Mouse (Mus musculus) forebrain, embryonic 12.5 days (tissue): Measurements from ENCODE around the gene Gm45062. TPM values are rescaled to one million over a fixed set of nuclear protein-coding genes. Genes with fewer than 3 reads are reported as not detected.
"Not testable (repeated sequence)": the region's sequence is repeated elsewhere in the genome, so short reads cannot be mapped to it uniquely, and the experiment has no call there.

Source experiments
- ATAC-seq: fragments of 200-750 bp; cut with Nextera tagmentation; 2 replicates; pipeline ENCODE4 v1.8.0; 2017; ENCODE audit warnings: moderate TSS enrichment; ENCODE audit not compliant: low FRiP score
- H3K27ac ChIP-seq: fragments of 300-500 bp; sonication (generic); 2 replicates; pipeline ENCODE4 v1.5.1; 2016; ENCODE audit warnings: mild to moderate bottlenecking
- H3K27me3 ChIP-seq: fragments of 300-500 bp; sonication (generic); 2 replicates; pipeline ENCODE4 v1.6.1; 2016; ENCODE audit warnings: mild to moderate bottlenecking
- H3K36me3 ChIP-seq: fragments of 300-500 bp; sonication (generic); replicated peaks from 2 replicates; pipeline ENCODE4 v1.6.1; 2016; ENCODE audit warnings: mild to moderate bottlenecking
- H3K4me1 ChIP-seq: fragments of 300-500 bp; sonication (generic); 2 replicates; pipeline ENCODE4 v1.6.1; 2016
- H3K4me2 ChIP-seq: fragments of 300-500 bp; sonication (generic); 2 replicates; pipeline ENCODE4 v1.6.1; 2016; ENCODE audit warnings: mild to moderate bottlenecking, moderate library complexity
- H3K4me3 ChIP-seq: fragments of 300-500 bp; sonication (generic); replicated peaks from 2 replicates; pipeline ENCODE4 v1.5.1; 2016; ENCODE audit warnings: mild to moderate bottlenecking
- H3K9ac ChIP-seq: fragments of 300-500 bp; sonication (generic); 2 replicates; pipeline ENCODE4 v1.6.1; 2016; ENCODE audit warnings: mild to moderate bottlenecking
- H3K9me3 ChIP-seq: fragments of 300-500 bp; sonication (generic); 2 replicates; pipeline ENCODE4 v1.6.1; 2016
- WGBS: fragments of 180-500 bp; shearing (Covaris S2); methylation state at CpG from one replicate; pipeline ENCODE4 v1.1.7; 2016; 5-methylcytosine and 5-hydroxymethylcytosine counted together
- polyA plus RNA-seq: library from polyadenylated mRNA; unstranded; fragments of >200 nt; fragmentation: Nextera tagmentation; extraction: Ambion mirVana; gene quantifications from 2 replicates; pipeline ENCODE4 v1.2.1, GENCODE M21; 2016

The Gm45062 gene
- polyA plus RNA-seq, 1 experiment from 2014 or later: 18.3 TPM

DNA sequence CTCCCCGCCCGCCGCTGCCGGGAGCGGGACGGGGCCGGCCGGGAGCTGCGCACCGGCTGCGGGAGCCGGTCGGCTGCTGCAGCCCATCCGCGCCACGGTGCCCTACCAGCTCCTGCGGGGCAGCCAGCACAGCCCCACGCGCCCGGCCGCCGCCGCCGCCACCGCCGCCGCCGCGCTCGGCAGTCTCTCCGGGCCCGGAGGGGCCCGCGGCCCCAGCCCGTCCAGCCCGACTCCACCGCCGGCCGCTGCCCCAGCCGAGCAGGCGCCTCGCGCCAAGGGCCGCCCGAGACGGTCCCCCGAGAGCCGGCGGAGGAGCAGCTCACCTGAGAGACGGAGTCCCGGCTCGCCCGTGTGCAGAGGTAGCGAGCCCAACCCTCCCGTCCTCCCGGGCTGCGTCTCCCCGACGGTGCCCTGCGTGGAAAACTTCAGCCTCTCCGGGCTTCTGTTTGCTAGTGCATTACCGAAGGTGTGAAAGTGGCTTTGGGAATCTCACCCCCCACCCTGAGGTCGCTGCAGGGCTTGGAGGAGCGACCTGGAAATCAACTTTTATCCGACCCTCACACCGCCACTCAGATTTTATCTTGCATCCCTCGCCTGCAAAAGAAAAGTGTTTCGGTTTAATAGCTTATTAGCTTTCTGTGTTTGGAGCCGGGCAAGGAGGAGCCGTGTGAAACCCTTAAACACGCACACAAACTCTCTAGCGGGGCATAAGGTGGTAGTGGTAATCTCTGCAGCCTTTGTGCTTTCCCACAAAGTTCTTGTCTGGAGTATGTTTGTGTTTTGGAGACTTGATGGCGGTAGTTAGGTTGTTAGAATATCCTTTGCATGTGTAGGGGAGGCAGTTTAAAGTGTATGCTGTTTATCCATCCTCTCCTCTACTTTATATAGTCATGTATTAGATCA lies 251.0 kb downstream of the Gm45062 start:
- peak overlapping the region; percentile 99 for H3K9ac ChIP-seq
- peak overlapping the region; percentile 97 for H3K4me3 ChIP-seq
- H3K27me3 ChIP-seq: no peaks in the 10 kb centered on the region
- under 1% methylated on average over 69 of the region's 73 CpGs for WGBS
- ATAC-seq: no peak; the same call in 1 of the 2 replicates
- H3K4me1 ChIP-seq: peaks cover 22% of the 10 kb centered on the region
- H3K36me3 ChIP-seq: no peaks in the 10 kb centered on the region
- H3K4me2 ChIP-seq: peak overlapping the region; percentile 76
- no peaks in the 10 kb centered on the region for H3K9me3 ChIP-seq
- peak overlapping the region; percentile 100 for H3K27ac ChIP-seq

DNA sequence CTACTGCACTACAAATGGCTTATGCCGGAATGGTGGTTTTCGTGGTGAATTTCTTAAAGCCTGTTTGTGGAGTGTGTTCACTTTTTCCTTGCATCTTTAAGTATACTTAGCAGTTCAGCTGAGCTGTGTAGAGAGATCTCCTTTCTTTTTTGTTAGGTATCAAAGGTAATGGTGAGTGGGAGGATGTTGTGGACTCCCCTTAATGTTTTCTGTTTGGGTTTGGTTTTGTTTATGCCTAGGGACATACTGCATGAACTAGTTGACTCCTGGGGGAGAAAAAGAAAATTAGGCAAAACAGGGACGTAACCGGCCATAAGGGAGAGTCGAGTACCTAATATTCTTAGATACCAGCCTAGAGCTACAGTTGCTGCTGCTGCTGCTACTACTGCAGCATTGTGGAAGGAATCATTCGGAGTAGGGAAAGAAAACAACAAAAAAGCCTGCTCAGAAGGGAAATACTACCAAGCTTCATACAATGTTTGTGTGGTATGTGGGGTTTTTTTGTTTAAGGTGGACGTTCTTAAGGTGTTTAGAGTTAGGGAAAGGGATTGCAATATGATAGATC lies 251.7 kb downstream of the Gm45062 start:
- ATAC-seq: no peak
- no peaks in the 10 kb centered on the region for H3K36me3 ChIP-seq
- WGBS: 3% methylated on average over 7 of the region's 7 CpGs

DNA sequence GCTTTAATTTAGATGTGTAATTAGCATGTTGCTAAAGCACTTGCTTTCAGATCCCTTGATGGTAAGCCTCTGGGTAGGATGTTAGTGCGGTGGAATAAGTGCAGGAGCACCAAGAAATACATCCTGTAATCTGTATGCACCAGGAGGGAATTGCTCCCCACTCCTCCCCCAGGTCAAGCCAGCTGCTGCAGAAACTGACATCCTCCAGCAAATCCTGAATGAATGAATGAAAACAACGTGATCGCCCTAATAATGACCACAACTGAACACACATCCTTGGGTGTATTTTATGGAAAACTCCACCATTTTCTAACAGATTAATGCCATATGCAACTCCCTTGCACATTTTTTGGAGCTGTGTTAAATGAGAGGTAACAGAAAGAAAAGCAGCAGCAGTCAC lies 252.2 kb downstream of the Gm45062 start:
- no peaks in the 10 kb centered on the region for H3K36me3 ChIP-seq
- H3K9ac ChIP-seq: peak overlapping the region; percentile 99
- H3K4me1 ChIP-seq: peaks cover 22% of the 10 kb centered on the region
- 0 out of 2 replicates have a peak overlapping the region, but pooled peaks have one; percentile 100 for H3K27ac ChIP-seq
- WGBS: 5% methylated on average over 3 of the region's 3 CpGs
- ATAC-seq: no peak
- H3K27me3 ChIP-seq: no peaks in the 10 kb centered on the region
- peak overlapping the region; percentile 97 for H3K4me3 ChIP-seq
- peak overlapping the region; percentile 76 for H3K4me2 ChIP-seq
- no peaks in the 10 kb centered on the region for H3K9me3 ChIP-seq

More for the DNA sequence above, 251.7 kb downstream of the Gm45062 start:
- Histone ChIP-seq H3K27ac (peak overlapping the region; percentile 100), H3K4me2 (peak overlapping the region; percentile 76), H3K27me3 (no peaks in the 10 kb centered on the region), H3K9ac (peak overlapping the region; percentile 99), H3K4me1 (peaks cover 22% of the 10 kb centered on the region), H3K4me3 (peak overlapping the region; percentile 97), H3K9me3 (no peaks in the 10 kb centered on the region)

- H3K4me1 ChIP-seq: peaks cover 22% of the 10 kb centered on the region
- WGBS: 11% methylated on average over 8 of the region's 8 CpGs
- no peak for ATAC-seq
- no peaks in the 10 kb centered on the region for H3K36me3 ChIP-seq
- peak overlapping the region; percentile 76 for H3K4me2 ChIP-seq
- H3K9ac ChIP-seq: peak overlapping the region; percentile 99
- H3K27me3 ChIP-seq: no peaks in the 10 kb centered on the region
- H3K9me3 ChIP-seq: no peaks in the 10 kb centered on the region
- no peak overlapping the region for H3K27ac ChIP-seq
- peak overlapping the region; percentile 97 for H3K4me3 ChIP-seq
These were observed 253.2 kb downstream of the Gm45062 start for GRCm38 (mm10) chr6:8512416-8512815.

GRCm38 (mm10) chr6:8519687-8520086 lies 260.4 kb downstream of the Gm45062 start:
- H3K27ac ChIP-seq: no peak overlapping the region
- no peaks in the 10 kb centered on the region for H3K36me3 ChIP-seq
- no peak overlapping the region for H3K4me2 ChIP-seq
- no peak overlapping the region for H3K4me3 ChIP-seq
- H3K27me3 ChIP-seq: no peaks in the 10 kb centered on the region
- no peak for ATAC-seq
- no peak overlapping the region for H3K9ac ChIP-seq
- 87% methylated on average over 3 of the region's 3 CpGs for WGBS
- H3K4me1 ChIP-seq: no peaks in the 10 kb centered on the region
- H3K9me3 ChIP-seq: no peaks in the 10 kb centered on the region

DNA sequence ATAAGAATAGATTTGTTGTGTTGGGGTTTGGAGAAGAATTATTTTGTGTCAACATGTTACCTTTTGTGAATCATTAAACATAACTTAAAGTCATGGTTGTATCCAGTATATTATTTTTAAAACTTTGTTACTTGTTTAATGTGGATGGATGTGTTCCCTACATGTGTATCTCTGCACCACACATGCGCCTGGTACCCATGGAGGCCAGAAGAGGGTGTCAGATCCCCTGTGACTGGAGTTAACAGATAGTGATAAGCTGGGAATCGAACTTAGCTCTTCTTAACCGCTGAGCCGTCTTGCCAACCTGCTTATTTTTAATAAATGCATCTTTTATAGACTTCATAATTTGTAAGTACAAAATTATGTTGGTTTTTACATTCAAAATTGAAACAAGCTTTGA lies 262.0 kb downstream of the Gm45062 start:
- H3K27ac ChIP-seq: no peak overlapping the region
- no peaks in the 10 kb centered on the region for H3K9me3 ChIP-seq
- H3K36me3 ChIP-seq: no peaks in the 10 kb centered on the region
- H3K9ac ChIP-seq: no peak overlapping the region
- no peak overlapping the region for H3K4me2 ChIP-seq
- WGBS: 95% methylated on average over 4 of the region's 4 CpGs
- ATAC-seq: no peak
- no peak overlapping the region for H3K4me3 ChIP-seq
- H3K27me3 ChIP-seq: no peaks in the 10 kb centered on the region
- no peaks in the 10 kb centered on the region for H3K4me1 ChIP-seq

GRCm38 (mm10) chr6:8524717-8525116 lies 265.5 kb downstream of the Gm45062 start:
- Histone ChIP-seq H3K27ac (no peak overlapping the region), H3K4me2 (no peak overlapping the region), H3K36me3 (no peaks in the 10 kb centered on the region), H3K4me3 (no peak overlapping the region), H3K9ac (no peak overlapping the region), H3K9me3 (no peaks in the 10 kb centered on the region), H3K27me3 (no peaks in the 10 kb centered on the region), H3K4me1 (no peaks in the 10 kb centered on the region)
- WGBS: 94% methylated on average over 5 of the region's 5 CpGs
- ATAC-seq: no peak

DNA sequence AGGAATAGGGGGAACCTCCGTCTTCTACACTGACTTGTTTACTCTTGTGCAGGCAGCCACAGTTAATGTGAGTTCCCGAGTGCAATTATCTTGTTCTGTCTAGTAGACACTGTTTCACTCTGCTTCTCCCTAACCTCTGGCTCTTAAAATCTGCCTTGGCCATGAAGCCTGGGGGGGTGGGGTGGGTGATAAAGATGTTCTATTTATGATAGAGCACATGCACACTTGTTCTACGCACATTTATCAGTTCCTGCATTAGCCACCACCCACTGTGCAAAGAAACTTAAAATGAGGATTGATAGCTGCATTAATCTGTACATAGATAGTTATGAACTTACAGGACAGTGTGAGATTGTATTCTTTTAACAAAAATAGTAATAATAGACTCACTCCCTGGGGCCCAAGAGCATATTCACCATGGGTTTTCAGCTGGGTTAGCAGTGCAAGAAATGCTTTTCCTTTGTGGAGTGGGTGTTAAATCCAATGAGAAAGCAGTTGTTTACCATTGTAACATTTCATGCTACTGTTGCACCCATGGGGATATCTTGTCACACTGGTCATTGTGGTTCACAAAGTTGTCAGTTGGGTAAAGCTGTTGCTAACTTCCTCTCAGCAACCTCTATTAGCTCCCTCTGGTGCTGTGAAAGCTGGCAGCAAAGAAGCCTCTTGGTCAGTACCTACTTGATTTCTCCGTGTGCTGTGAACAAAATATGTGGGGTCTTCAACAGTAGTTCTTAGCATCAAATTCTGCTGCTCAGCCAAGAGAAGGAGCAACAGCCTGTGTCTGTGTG lies 272.0 kb downstream of the Gm45062 start:
- WGBS: 94% methylated on average over 4 of the region's 4 CpGs
- no peak overlapping the region for H3K4me2 ChIP-seq
- no peak overlapping the region for H3K4me3 ChIP-seq
- H3K9ac ChIP-seq: no peak overlapping the region
- H3K4me1 ChIP-seq: no peaks in the 10 kb centered on the region
- H3K36me3 ChIP-seq: peaks cover 3% of the 10 kb centered on the region; the same call in 1 of the 2 replicates
- H3K27ac ChIP-seq: no peak overlapping the region
- H3K27me3 ChIP-seq: no peaks in the 10 kb centered on the region
- no peak for ATAC-seq
- no peaks in the 10 kb centered on the region for H3K9me3 ChIP-seq

DNA sequence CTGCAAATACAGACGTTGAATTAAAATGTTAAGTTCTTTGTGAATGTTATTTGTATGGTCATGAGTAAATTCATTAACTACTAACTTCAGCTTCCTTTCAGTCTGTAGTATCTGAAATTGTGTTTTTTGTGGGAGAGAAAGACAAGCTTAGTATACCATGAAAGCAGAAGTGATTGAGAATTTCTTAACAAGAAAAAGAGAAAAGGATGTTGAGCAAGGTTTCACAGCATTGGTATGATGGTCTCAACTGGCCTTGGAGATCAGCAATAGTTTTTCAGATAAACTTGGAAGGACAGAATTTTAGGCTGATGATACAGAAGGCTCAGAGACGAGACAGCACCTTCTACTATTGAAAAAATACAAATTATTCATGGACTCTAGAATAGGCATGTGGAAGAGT lies 277.7 kb downstream of the Gm45062 start:
- Histone ChIP-seq H3K4me3 (no peak overlapping the region), H3K27me3 (no peaks in the 10 kb centered on the region), H3K27ac (no peak overlapping the region), H3K4me1 (no peaks in the 10 kb centered on the region), H3K9ac (no peak overlapping the region), H3K36me3 (no peaks in the 10 kb centered on the region), H3K4me2 (no peak overlapping the region), H3K9me3 (no peaks in the 10 kb centered on the region)
- no peak for ATAC-seq
- 84% methylated on average over 2 of the region's 2 CpGs for WGBS

DNA sequence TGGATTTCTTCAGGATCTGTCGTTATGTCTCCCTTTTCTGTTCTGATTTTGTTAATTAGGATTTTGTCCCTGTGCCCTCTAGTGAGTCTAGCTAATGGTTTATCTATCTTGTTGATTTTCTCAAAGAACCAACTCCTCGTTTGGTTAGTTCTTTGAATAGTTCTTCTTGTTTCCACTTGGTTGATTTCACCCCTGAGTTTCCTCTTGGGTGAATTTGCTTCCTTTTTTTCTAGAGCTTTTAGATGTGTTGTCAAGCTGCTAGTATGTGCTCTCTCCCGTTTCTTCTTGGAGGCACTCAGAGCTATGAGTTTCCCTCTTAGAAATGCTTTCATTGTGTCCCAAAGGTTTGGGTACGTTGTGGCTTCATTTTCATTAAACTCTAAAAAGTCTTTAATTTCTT lies 282.3 kb downstream of the Gm45062 start:
- H3K27me3 ChIP-seq, H3K36me3 ChIP-seq, H3K27ac ChIP-seq, H3K9me3 ChIP-seq, H3K4me3 ChIP-seq, ATAC-seq, H3K9ac ChIP-seq, H3K4me2 ChIP-seq, H3K4me1 ChIP-seq: not testable (repeated sequence)
- 80% methylated on average over 4 of the region's 4 CpGs for WGBS

DNA sequence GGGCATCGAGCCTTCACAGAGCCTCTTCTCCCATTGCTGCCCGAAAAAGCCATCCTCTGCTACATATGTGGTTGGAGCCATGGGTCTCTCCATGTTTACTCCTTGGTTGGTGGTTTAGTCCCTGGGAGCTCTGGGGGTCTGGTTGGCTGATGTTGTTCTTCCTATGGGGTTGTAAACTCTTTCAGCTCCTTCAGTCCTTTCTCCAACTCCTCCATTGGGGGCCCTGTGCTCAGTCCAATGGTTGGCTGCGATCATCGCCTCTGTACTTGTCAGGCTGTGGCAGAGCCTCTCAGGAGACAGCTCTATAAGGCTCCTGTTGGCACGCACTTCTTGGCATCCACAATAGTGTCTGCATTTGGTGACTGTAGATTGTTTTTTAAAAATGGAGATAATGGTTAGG lies 285.6 kb downstream of the Gm45062 start:
- no peak for ATAC-seq
- no peak overlapping the region for H3K27ac ChIP-seq
- no peaks in the 10 kb centered on the region for H3K27me3 ChIP-seq
- H3K4me1 ChIP-seq: no peaks in the 10 kb centered on the region
- H3K9me3 ChIP-seq: no peaks in the 10 kb centered on the region
- peaks cover 5% of the 10 kb centered on the region; the same call in 1 of the 2 replicates for H3K36me3 ChIP-seq
- H3K4me2 ChIP-seq: no peak overlapping the region
- H3K4me3 ChIP-seq: no peak overlapping the region
- no peak overlapping the region for H3K9ac ChIP-seq
- WGBS: 97% methylated on average over 5 of the region's 5 CpGs

DNA sequence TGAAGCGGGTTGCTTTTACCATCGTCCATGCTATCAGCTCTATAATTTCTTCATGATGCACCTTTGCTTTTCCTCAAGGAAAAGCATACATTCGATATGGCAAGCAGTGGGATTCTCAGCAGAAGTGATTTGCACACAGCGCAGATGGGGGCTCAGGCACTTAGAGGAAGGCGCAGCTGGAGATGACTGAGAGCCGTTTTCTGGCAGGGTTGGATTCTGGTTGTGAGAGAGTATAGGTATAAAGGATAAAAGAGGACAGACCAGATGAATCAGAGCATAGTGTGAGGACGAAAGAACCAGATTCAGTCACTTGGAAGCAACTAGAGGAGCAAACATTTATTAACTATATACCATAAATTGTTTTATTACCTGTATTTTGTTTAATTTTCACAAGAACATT lies 286.5 kb downstream of the Gm45062 start:
- no peak overlapping the region for H3K4me3 ChIP-seq
- no peaks in the 10 kb centered on the region for H3K27me3 ChIP-seq
- no peak for ATAC-seq
- no peaks in the 10 kb centered on the region for H3K4me1 ChIP-seq
- no peak overlapping the region for H3K27ac ChIP-seq
- peaks cover 5% of the 10 kb centered on the region; the same call in 1 of the 2 replicates for H3K36me3 ChIP-seq
- no peaks in the 10 kb centered on the region for H3K9me3 ChIP-seq
- no peak overlapping the region for H3K4me2 ChIP-seq
- no peak overlapping the region for H3K9ac ChIP-seq
- WGBS: 92% methylated on average over 7 of the region's 7 CpGs
